Mouse (Mus musculus): ENCODE results near the gene Atg7.

DNA sequence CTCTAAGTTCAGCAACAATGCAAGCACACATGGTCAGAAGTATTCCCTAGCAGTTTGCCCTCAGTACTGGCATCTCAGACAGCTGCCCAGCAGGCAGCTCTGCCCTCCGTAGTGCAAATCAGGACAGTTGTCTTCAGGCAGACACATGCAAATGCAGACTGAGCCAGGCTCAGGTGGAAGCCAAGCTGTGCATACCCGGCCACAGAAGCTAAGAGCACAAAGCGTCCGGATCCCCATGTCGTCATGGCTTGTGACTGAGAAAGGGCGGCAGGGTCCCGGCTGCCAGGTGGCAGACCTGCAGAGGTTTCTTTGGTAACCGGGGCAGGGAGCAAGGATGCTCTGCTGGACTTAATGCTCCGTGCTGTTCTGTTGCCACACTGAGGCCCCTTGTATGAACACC lies 218.7 kb downstream of the Atg7 start:
- TF ChIP-seq POLR2A (IDR thresholded peaks at IDR 0.05; ENCODE audit: insufficient read depth, low read depth, low read length) (no peak), CTCF (IDR thresholded peaks at IDR 0.05; ENCODE audit: insufficient read depth, low read depth, low read length) (no peak)

All from olfactory bulb, adult 2 months (tissue).